Mouse (Mus musculus): ENCODE data around the gene Map4k1.

The Map4k1 gene

GRCm38 (mm10) chr7:28981651-28982273 lies at the start of gene Map4k1, which contains the start of gene Eif3k:
Gene Map4k1 (plus strand): TSS chr7:28982050.
Gene Eif3k (minus strand): TSS chr7:28981864.
- in situ Hi-C loops (cut with MboI; ENCODE audit: low pct_unique_long_range_greater_than_20kb in 1 of 2, low sequenced_read_pairs in 2 of 2, unreplicated experiment in 1 of 2) = no loop called here

GRCm38 (mm10) chr7:28932421-28933041 lies 49.3 kb upstream of the Map4k1 start:
- in situ Hi-C loops (cut with MboI; ENCODE audit: low pct_unique_long_range_greater_than_20kb in 1 of 2, low sequenced_read_pairs in 2 of 2, unreplicated experiment in 1 of 2) = no loop called here

GRCm38 (mm10) chr7:28933825-28934224 lies 48.0 kb upstream of the Map4k1 start:
- in situ Hi-C loops (cut with MboI; ENCODE audit: low pct_unique_long_range_greater_than_20kb in 1 of 2, low sequenced_read_pairs in 2 of 2, unreplicated experiment in 1 of 2) = no loop called here

- in situ Hi-C loops (cut with MboI; ENCODE audit: low pct_unique_long_range_greater_than_20kb in 1 of 2, low sequenced_read_pairs in 2 of 2, unreplicated experiment in 1 of 2) = no loop called here
These were observed 45.1 kb upstream of the Map4k1 start for GRCm38 (mm10) chr7:28936787-28937186.

GRCm38 (mm10) chr7:28938654-28939053 lies 43.2 kb upstream of the Map4k1 start:
- in situ Hi-C loops (cut with MboI; ENCODE audit: low pct_unique_long_range_greater_than_20kb in 1 of 2, low sequenced_read_pairs in 2 of 2, unreplicated experiment in 1 of 2) = no loop called here

GRCm38 (mm10) chr7:28939418-28940183 lies 42.2 kb upstream of the Map4k1 start:
- in situ Hi-C loops (cut with MboI; ENCODE audit: low pct_unique_long_range_greater_than_20kb in 1 of 2, low sequenced_read_pairs in 2 of 2, unreplicated experiment in 1 of 2) = no loop called here

GRCm38 (mm10) chr7:28941129-28941528 lies 40.7 kb upstream of the Map4k1 start:
- in situ Hi-C loops (cut with MboI; ENCODE audit: low pct_unique_long_range_greater_than_20kb in 1 of 2, low sequenced_read_pairs in 2 of 2, unreplicated experiment in 1 of 2) = no loop called here

- in situ Hi-C loops (cut with MboI; ENCODE audit: low pct_unique_long_range_greater_than_20kb in 1 of 2, low sequenced_read_pairs in 2 of 2, unreplicated experiment in 1 of 2) = no loop called here
These were observed 40.3 kb upstream of the Map4k1 start for GRCm38 (mm10) chr7:28941542-28941941.

GRCm38 (mm10) chr7:28943451-28944180 lies 38.2 kb upstream of the Map4k1 start:
- in situ Hi-C loops (cut with MboI; ENCODE audit: low pct_unique_long_range_greater_than_20kb in 1 of 2, low sequenced_read_pairs in 2 of 2, unreplicated experiment in 1 of 2) = no loop called here

GRCm38 (mm10) chr7:28944756-28945415 lies 37.0 kb upstream of the Map4k1 start:
- in situ Hi-C loops (cut with MboI; ENCODE audit: low pct_unique_long_range_greater_than_20kb in 1 of 2, low sequenced_read_pairs in 2 of 2, unreplicated experiment in 1 of 2) = no loop called here

GRCm38 (mm10) chr7:28945416-28946270 lies 36.2 kb upstream of the Map4k1 start:
- in situ Hi-C loops (cut with MboI; ENCODE audit: low pct_unique_long_range_greater_than_20kb in 1 of 2, low sequenced_read_pairs in 2 of 2, unreplicated experiment in 1 of 2) = no loop called here

- in situ Hi-C loops (cut with MboI; ENCODE audit: low pct_unique_long_range_greater_than_20kb in 1 of 2, low sequenced_read_pairs in 2 of 2, unreplicated experiment in 1 of 2) = no loop called here
These were observed 35.6 kb upstream of the Map4k1 start for GRCm38 (mm10) chr7:28946271-28946610.

- in situ Hi-C loops (cut with MboI; ENCODE audit: low pct_unique_long_range_greater_than_20kb in 1 of 2, low sequenced_read_pairs in 2 of 2, unreplicated experiment in 1 of 2) = no loop called here
These were observed 33.1 kb upstream of the Map4k1 start for GRCm38 (mm10) chr7:28948746-28949145.

- in situ Hi-C loops (cut with MboI; ENCODE audit: low pct_unique_long_range_greater_than_20kb in 1 of 2, low sequenced_read_pairs in 2 of 2, unreplicated experiment in 1 of 2) = no loop called here
These were observed 32.6 kb upstream of the Map4k1 start for GRCm38 (mm10) chr7:28949298-28949697.

GRCm38 (mm10) chr7:28950346-28951037 lies 31.4 kb upstream of the Map4k1 start:
- in situ Hi-C loops (cut with MboI; ENCODE audit: low pct_unique_long_range_greater_than_20kb in 1 of 2, low sequenced_read_pairs in 2 of 2, unreplicated experiment in 1 of 2) = no loop called here

GRCm38 (mm10) chr7:28951764-28952163 lies 30.1 kb upstream of the Map4k1 start:
- in situ Hi-C loops (cut with MboI; ENCODE audit: low pct_unique_long_range_greater_than_20kb in 1 of 2, low sequenced_read_pairs in 2 of 2, unreplicated experiment in 1 of 2) = no loop called here

- in situ Hi-C loops (cut with MboI; ENCODE audit: low pct_unique_long_range_greater_than_20kb in 1 of 2, low sequenced_read_pairs in 2 of 2, unreplicated experiment in 1 of 2) = no loop called here
These were observed 29.1 kb upstream of the Map4k1 start for GRCm38 (mm10) chr7:28952786-28953185.

Measured in mouse embryonic stem cell (cell line).